Mouse (Mus musculus): ENCODE results near the gene Dnmt3l.

Dnmt3l gene

DNA sequence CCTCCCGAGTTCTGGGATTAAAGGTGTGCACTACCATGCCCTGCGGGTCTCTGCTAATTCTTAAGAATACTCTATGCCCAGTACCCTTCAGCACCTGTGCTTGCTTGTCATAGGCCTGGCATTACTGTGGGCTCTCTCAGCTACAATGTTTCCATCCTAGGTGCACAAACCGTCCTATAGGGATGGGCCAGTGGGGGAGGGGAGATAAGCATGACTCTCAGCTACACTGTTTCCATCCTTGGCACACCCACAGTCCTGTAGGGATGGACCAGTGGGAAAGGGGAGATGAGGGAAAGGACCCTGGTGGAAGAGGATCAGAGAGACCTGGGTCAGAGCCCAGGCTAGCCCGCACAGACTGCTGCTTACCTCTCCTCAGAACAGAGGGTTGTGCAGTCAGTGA, 4.6 kb upstream of the Dnmt3l start:
- no peak for DNase-seq

DNA sequence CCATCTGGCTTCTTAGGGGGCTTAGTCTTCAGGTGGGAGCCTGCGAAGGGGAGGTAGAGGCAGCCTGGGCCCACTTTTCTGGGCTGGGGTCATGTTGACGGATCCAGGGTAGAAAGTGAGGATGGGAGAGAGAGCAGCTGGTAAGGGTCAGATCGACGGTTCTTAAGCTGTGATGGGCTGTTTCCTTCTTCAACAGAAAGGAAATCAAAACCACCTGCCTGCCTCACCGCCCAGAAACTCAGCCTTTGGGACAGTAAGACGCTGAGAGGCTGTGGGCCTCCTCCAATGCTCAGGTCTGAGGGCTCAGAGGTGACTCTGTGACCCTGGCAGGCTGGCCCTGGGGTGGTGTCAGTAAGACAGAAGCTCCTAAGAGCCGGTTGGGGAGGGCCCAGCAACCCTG, 349 bp downstream of the Dnmt3l start:
- DNase-seq, result no peak

DNA sequence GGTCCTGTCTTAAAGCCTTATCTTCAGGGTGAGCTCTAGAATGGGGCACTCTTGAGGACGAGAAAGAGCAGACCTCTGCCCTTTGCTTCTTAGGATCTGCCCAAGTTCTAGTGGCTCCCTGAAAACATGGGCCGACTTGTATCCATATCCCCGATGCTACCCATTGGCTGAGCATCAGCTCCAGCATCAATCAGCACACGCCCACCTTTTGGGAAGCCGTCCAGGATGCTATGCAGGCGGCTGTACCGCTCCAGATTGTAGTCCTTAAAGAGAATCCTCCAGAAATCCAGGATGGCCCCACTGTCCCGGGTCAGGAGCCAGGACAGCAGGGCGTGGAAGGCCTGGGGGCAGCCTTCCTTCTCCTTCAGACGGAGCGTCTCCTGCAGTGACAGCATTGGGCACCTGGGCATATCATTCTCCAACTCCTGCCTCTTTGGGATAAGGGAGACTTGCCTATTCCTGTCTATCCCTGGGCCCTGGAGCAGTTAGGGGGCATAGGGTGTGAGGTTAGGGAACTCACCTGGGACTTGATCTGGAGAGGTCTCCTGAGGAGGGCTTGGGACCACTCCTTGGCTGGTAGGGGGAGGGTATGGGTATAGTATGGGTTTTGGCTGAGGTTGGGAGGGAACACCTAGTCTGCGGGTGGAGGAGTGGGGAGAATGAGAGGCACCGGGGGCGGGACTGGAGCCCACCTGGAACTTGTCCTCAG, 1.1 kb downstream of the Dnmt3l start:
- no peak for DNase-seq

DNA sequence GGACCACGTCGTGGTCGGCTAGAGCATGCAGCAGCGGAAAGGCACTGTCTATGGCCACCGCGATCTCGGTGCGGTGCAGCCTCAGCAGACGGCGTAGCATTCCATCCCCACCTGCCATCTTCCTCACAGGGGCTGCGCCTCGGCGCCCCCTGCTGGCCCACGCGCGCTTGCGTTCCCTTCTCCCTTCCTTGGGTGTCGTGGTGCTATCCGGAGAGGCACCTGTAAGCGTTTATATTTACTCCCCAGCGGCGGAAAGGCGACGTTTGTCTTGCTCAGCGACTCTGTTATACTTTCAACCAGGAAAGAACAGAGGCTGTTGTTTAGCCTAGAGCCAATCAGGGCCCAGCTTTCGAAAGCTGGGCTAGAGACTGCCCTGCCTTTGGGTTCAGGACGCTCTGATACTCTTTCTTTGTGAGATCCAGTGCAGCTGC, 1.7 kb downstream of the Dnmt3l start, which contains the start of gene Aire:
TSS of gene Aire (minus strand) at position 205 of the 431 bp plus-strand sequence.
- peak; percentile 44 to 61 for DNase-seq

DNA sequence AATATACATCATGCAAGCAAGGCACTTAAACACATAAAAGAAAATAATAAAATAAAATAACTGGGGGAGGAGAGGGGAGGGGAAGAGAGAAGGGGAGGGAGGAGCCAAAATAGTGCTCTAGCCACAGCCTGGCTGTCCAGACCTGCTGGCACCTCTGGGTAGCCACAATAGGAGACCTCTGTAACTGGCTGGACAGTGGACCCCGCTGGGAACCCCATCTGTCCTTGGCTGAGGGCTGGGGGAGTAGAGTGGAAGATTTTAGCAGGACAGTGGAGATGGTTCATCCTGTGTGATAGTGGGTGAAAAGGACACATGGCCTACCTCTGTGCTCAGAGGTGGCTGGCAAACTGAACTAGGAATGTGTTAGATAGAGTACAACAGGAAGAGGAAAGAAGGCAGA, 2.8 kb downstream of the Dnmt3l start:
- no peak for DNase-seq

- DNase-seq, result no peak
Observed at GRCm38 (mm10) chr10:78046388-78046787, 4.6 kb downstream of the Dnmt3l start.

DNA sequence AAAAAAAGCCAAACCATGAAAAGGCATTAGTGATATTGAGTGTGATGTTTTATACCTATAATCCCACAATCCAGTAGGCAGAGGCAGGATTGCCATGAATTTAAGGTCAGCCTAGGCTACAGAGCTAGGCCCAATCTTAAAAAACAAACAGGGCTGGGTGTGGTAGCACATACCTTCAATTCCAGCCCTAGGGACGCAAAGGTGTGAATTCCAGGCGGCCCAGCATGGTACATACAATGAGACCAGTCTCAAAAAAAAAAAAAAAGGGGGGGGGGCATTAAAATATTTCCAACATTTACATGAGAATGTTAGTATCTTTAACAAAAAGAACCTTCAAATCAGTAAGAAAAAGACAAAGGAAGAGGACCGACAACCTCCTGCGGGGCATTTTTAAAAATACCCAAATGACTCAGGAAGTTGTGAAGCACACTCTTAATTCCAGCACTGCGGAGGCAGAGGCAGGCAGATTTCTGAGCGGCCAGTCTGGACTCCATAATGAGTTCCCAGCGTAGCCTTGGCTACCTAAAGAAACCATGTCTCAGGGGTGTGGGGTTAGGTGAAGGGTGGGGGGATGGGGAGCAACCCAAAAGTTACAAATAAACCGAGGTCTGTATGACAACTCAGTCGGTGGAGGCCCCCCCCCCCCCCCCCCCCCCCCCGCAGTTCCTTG, 6.4 kb downstream of the Dnmt3l start:
- no peak for DNase-seq

- no peak for DNase-seq
Observed at GRCm38 (mm10) chr10:78049519-78050035, 7.8 kb downstream of the Dnmt3l start.

DNA sequence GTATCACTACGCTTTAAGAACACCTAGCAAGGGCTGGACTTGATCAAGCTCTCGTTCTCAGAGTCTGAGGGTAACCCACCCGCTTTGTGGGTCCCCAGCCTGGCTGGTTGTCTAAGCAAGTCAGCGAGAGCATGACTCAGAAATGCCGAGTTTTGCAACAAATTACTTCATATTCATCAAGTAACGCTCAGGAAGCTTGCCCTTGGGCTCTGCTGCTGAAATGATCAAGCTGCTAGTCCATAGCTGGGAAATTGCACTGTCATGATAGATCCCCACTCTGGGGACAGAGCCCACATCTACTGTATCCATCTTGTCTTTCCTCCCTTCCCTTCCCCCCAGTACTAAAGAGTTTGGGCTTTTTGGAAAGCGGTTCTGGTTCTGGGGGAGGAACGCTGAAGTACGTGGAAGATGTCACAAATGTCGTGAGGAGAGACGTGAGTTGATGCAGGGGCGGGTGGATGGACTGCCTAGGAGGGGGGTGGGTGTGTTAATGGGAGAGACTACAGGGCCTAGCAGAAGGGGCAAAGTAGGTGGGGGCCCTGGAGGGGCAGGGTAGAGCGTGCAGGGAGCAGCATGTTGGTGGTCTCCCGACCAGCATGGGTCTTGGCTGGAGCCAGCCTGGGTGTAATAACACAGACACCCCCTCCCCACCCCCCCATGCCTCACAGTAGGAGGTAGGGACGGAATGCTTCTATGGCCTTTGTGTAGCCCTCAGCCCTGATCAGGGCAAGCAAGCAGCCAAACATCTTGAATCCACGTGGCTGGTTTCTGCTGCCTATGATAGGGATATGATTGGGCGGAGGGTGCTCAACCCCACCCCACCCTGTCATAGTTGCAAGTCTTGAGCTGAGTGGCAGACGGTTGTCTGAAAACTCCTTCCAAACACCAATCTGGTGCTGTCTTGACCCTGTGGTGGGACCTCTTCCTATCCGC, 13.2 kb downstream of the Dnmt3l start:
- peak in 1 of 2 experiments; percentile 11 for DNase-seq

- DNase-seq, result no peak
Observed at GRCm38 (mm10) chr10:78057056-78057455, 15.3 kb downstream of the Dnmt3l start.

DNA sequence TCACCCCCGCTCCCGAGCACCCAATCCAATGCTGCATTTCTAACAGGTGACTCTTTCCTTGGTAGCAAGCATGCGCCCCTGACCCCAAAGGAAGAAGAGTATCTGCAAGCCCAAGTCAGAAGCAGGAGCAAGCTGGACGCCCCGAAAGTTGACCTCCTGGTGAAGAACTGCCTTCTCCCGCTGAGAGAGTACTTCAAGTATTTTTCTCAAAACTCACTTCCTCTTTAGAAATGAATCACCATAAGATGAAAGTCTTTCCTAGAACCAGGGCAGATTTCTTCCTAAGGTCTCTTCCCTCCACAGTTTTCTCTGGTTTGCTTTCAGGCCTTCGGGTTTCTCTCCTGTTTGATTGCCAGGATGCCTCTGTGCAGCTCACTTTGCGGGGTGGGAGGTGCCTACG, 21.4 kb downstream of the Dnmt3l start:
- DNase-seq, result no peak

DNA sequence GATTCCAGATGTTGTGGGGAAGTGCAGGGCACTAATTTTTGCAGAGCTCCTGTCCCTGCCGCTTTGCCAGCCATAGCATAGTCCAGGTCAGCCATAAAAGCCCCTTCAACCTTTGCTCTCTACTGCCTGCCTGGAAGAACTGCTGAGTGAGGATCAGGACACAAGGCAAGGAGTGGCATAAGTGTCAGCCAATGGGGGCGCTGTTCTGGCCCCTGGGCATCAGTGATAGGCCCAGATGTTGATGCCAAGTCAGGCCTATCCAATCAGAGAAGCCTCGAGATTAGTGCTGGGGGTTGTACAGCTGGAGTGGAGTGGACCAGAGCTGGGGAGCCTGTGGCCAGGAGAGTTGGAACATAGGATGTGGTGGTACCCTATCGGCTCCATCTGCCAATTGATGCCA, 25.5 kb downstream of the Dnmt3l start:
- peak; percentile 50 to 51 for DNase-seq

- DNase-seq, result no peak
Observed at GRCm38 (mm10) chr10:78068541-78068940, 26.8 kb downstream of the Dnmt3l start.

GRCm38 (mm10) chr10:78069101-78070011, 27.6 kb downstream of the Dnmt3l start, which contains the start of gene Icosl:
Icosl (plus strand) TSS chr10:78069302.
- DNase-seq, result peak; percentile 81 to 87

GRCm38 (mm10) chr10:78074151-78074550, 32.4 kb downstream of the Dnmt3l start:
- no peak for DNase-seq

DNA sequence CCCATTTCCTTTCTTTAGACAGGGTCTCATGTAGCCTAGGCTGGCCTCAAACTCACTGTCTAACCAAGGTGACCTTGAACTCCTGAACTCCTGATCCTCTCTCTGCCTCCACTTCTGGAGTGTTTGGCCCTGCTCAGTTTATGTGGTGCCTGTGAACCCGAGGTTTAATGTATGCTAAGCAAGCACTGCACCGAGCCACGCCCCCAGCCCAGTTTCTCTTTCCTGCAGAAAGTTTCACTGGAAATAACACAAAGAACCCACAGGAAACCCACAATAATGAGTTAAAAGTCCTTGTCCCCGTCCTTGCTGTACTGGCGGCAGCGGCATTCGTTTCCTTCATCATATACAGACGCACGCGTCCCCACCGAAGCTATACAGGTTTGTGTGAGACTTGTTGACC, 33.2 kb downstream of the Dnmt3l start:
- DNase-seq, result no peak

GRCm38 (mm10) chr10:78077862-78078261, 36.1 kb downstream of the Dnmt3l start:
- no peak for DNase-seq

DNA sequence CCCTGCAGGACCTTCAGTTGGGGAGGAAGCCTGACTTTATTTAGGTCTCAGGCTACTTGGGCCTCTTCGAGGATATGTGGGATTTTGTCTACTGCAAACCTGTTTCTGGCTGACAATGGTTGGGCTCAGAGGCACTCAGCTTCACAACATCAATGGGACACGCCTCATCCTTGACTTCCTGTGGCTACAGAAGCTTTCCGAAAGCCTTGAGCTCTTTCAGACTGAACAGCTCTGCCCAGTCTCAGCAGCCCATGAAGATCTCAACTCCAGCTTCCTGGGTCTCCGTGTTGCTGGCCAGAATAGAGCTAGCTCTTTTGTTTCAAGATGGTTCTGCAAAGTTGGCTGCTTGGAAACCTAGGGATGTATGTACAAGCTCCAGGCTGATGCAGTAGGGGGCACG, 36.5 kb downstream of the Dnmt3l start:
- DNase-seq, result no peak

DNA sequence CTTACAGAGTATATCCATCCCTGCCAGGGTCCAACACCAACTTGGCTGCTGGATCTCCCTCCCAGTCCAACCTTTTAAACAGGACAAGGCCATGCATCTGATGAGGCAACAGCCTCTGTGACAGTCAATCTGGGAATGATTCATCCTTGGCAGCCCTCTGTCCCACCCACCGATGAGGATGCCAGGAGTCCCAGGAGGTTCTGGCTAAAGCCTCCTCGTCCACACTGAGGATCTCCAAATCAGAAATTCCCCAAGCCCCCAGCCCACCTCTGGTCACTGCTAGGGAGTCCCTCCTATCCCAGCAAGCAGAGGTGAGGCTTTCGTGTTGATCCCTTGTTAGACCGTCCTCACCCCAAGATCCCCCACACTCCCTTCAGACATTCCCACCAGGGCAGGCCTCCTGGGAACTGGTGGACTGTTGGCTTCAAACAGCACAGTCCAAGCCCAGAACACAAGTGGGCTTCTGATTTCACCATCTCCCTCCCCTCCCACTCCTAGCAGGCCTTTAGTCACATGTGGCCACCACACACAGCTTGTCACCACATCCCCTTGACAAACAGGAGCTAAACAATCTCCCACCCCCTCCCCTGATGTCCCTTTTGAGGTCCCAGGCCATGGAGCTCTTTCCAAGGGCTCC, 38.3 kb downstream of the Dnmt3l start:
- no peak for DNase-seq

- no peak for DNase-seq
Observed at GRCm38 (mm10) chr10:78084073-78084472, 42.3 kb downstream of the Dnmt3l start.

- DNase-seq, result no peak
Observed at GRCm38 (mm10) chr10:78085711-78086110, 44.0 kb downstream of the Dnmt3l start.

Data from kidney, adult 8-10 months (tissue).